In the genomic region with DNA sequence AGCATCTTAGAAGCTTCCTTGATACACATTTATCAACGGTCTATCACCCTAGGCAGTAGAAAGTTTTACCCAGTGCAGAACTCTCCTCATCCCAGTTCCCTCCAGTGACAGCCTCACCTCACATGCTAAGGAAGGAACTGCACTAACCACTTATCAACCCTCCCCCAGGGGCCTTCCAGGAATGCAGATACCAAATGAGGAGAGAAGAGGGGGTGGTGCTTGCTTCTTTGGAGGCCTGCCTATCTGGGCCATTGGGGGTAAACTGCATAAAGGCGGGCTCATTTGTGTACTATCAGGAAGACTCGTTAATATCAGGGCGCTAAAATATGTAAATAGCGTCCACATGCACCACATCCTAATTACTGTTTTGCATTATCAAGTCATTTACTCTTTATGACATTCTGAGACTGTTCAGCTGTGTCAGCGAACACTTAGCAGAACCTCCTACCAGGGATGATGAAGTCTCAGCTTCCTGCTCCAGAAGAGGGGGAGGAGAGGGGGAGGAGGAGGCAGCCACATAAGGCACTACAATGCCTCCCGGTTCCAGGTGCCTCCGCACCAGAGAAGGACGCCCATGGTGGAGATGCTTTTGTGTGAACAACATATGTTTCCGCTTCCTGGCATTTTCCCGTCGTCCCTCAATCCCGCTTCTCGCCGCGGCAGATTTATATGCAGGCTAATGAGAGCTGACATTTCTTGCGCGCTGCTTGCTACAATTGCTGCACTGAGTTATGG, we compare ENCODE assay signal across 8 mouse cellular contexts.
DNase-seq lines count a peak whose midpoint lies in the region; ATAC-seq and TF ChIP-seq lines count a peak whose summit lies in the region.

No protein-coding gene starts in this region.

- H3K27me3 ChIP-seq in heart, embryonic 11.5 days (ENCODE audit: control insufficient read depth, insufficient read depth, low read length): no peaks in the 10 kb centered on the region
- H3K27me3 ChIP-seq in heart, adult 2 months (ENCODE audit: control insufficient read depth, insufficient read depth, low read length): no peaks in the 10 kb centered on the region
- H3K27me3 ChIP-seq in limb, embryonic 10.5 days (ENCODE audit: low read depth, poor library complexity, severe bottlenecking): peaks cover 6% of the 10 kb centered on the region; the same call in 1 of the 2 replicates

- WGBS in heart, embryonic 11.5 days (ENCODE audit: insufficient replicate concordance): 44% methylated on average over 18 of the region's 18 CpGs
- 37% methylated on average over 18 of the region's 18 CpGs for WGBS in heart, adult 2 months
- WGBS in limb, embryonic 10.5 days: 30% methylated on average over 18 of the region's 18 CpGs

- H3K27ac ChIP-seq in heart, embryonic 11.5 days (ENCODE audit: low read depth, low read length): no peak overlapping the region
- no peak overlapping the region for H3K27ac ChIP-seq in heart, adult 2 months
- peak overlapping the region; percentile 61 for H3K27ac ChIP-seq in limb, embryonic 10.5 days

- H3K9me3 ChIP-seq in heart, embryonic 11.5 days (replicated peaks; ENCODE audit: control insufficient read depth, low read length): no peaks in the 10 kb centered on the region
- no peaks in the 10 kb centered on the region for H3K9me3 ChIP-seq in limb, embryonic 10.5 days (replicated peaks)

- H3K9ac ChIP-seq in heart, embryonic 11.5 days (ENCODE audit: low read depth, low read length): no peak overlapping the region
- H3K9ac ChIP-seq in heart, adult 2 months (ENCODE audit: low read depth, low read length): no peak overlapping the region

- H3K4me3 ChIP-seq in heart, embryonic 11.5 days (ENCODE audit: low read depth, low read length): peak overlapping the region; percentile 20; the same call in 1 of the 2 replicates
- no peak overlapping the region for H3K4me3 ChIP-seq in heart, adult 2 months
- peak overlapping the region; percentile 43 for H3K4me3 ChIP-seq in limb, embryonic 10.5 days

- H3K4me2 ChIP-seq in heart, embryonic 11.5 days: peak overlapping the region; percentile 53

- no peak for TF ChIP-seq EP300 in heart, adult 2 months (IDR thresholded peaks at IDR 0.05; ENCODE audit: insufficient read depth, low read depth, low read length)

- TF ChIP-seq POLR2A in heart, adult 2 months (IDR thresholded peaks at IDR 0.05; ENCODE audit: insufficient read depth, low read depth, low read length): no peak

- no peak for ATAC-seq in heart, embryonic 11.5 days (replicated peaks; ENCODE audit: insufficient number of reproducible peaks, low FRiP score, low TSS enrichment)

- H3K4me1 ChIP-seq in heart, embryonic 11.5 days (ENCODE audit: control insufficient read depth, insufficient read depth, low read length): no peaks in the 10 kb centered on the region
- H3K4me1 ChIP-seq in heart, adult 2 months (ENCODE audit: control insufficient read depth, insufficient read depth, low read length): no peaks in the 10 kb centered on the region
- H3K4me1 ChIP-seq in limb, embryonic 10.5 days: peaks cover 37% of the 10 kb centered on the region

- intact Hi-C loops in heart, adult 2 months (cut with DNase I): no loop called here

- TF ChIP-seq CTCF in heart, adult 2 months (IDR thresholded peaks at IDR 0.05): no peak

- no peaks in the 10 kb centered on the region for H3K36me3 ChIP-seq in heart, embryonic 11.5 days (ENCODE audit: control insufficient read depth, insufficient read depth, low read length)
- H3K36me3 ChIP-seq in heart, adult 2 months (ENCODE audit: control insufficient read depth, insufficient read depth, low read length): no peaks in the 10 kb centered on the region
- H3K36me3 ChIP-seq in limb, embryonic 10.5 days: no peaks in the 10 kb centered on the region

- H3K79me2 ChIP-seq in heart, adult 2 months (replicated peaks; ENCODE audit: control insufficient read depth, insufficient read depth, low read length): no peaks in the 10 kb centered on the region

- no peak for DNase-seq in heart, adult 2 months
- DNase-seq in cerebellum, adult 11 months: peak; percentile 65
- DNase-seq in forelimb bud, embryonic 11.5 days (ENCODE audit: low read depth, low spot score): peak; percentile 84
- DNase-seq in limb, embryonic 10.5 days (ENCODE audit: low spot score): peak; percentile 80
- DNase-seq in right cerebral cortex, postnatal 36 days (ENCODE audit: low spot score in 2 of 2): peak; percentile 35 to 49
- DNase-seq in gastrocnemius, adult 8-10 months (ENCODE audit: low spot score in 2 of 2): no peak
- no peak for DNase-seq in ovary, postnatal 10 days (ENCODE audit: low spot score)

Comparison
In these comparisons a context has a peak if more than half of its experiments do, and no peak if none do; other contexts are left out.
1. DNase-seq: peak in cerebellum, adult 11 months (single experiment), forelimb bud, embryonic 11.5 days (single experiment), limb, embryonic 10.5 days (single experiment) and right cerebral cortex, postnatal 36 days (2 of 2); none in heart, adult 2 months (0 of 2), gastrocnemius, adult 8-10 months (0 of 2) and ovary, postnatal 10 days (single experiment).